Mouse (Mus musculus) brain, adult 2 months (tissue): ENCODE data around the gene Erc1.
A peak's percentile ranks its signal among the peaks of the same experiment; 100 is the strongest.

Experiments used
- DNase-seq: peaks from one replicate; pipeline ENCODE4 v3.0.0; 2011; ENCODE audit warnings: low read depth, low spot score

Gene Erc1

GRCm38 (mm10) chr6:119595440-119595839, 252.5 kb downstream of the Erc1 start:
- no peak for DNase-seq

GRCm38 (mm10) chr6:119590872-119591271, 257.1 kb downstream of the Erc1 start:
- no peak for DNase-seq

DNA sequence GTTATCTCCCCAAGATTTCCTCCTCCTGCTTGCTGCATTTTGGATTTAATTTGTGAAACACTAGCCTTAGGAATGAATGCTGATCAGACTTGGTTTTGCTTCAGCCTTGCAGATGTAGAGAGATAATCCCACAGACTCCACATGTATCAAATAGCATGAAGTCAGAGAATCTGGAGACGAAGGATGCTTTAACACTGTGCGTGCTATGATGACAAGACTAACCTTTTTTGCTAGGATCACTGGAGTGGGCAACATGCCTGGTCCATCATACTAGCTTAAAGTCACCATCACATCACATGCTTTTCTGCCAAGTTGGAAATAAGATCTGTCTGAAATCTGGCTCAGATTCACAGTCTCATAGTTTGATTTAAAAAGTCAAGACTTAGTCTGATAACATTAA, 260.1 kb downstream of the Erc1 start:
- no peak for DNase-seq

GRCm38 (mm10) chr6:119587454-119587853, 260.5 kb downstream of the Erc1 start:
- no peak for DNase-seq

DNA sequence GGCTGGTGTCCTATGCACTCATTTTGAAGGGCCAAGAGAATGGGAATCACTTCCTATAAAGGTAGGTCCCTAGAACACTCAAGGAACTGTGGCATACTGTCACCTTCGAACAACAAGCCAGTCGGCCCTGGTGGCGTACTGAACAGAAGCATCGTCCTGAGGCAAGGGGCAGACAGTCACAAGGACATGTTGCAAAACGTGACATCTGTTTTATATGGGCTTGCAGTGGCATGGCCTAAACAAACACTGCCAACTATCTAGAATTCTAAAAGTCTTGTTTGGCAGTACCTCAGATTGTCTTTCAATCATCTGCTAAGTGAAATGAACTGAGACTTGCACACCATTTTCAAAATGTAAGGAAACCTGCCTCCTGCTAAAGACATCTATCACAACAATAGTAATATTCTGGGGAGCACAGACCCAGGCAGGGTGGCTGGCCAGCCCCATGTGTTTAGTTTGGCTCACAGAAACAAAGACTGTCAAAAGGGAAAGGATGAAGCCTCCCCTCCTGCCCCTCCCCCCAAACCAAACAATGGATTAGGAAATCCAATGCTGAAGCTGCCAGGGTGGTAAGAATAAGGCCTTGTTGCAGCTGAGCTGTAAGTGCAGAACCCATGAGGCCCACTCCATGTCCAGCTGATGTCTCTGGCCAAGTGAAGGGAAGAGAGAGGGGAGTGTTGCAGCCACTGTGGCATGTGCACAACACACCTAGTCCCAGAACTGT, 262.2 kb downstream of the Erc1 start:
- DNase-seq: peak; percentile 89

GRCm38 (mm10) chr6:119584061-119584460, 263.9 kb downstream of the Erc1 start:
- no peak for DNase-seq

DNA sequence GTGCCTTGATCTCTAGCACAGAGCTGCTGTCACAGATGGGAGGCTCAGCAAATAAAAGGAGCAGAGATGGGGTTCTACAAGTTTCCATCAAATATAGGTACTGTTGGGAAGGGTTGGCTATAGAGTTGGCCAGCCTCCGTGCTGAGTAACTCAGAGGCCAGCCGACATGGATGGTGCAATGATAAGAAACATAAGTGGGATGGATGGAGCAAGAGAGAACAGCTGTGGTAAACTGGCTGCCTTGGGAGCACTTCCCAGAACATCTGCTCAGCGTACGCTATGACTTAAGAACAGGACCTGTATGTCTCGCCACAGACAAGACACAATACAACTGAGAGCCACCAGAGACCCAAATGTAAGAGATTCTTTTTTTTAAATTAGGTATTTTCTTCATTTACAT, 264.8 kb downstream of the Erc1 start:
- DNase-seq: no peak

DNA sequence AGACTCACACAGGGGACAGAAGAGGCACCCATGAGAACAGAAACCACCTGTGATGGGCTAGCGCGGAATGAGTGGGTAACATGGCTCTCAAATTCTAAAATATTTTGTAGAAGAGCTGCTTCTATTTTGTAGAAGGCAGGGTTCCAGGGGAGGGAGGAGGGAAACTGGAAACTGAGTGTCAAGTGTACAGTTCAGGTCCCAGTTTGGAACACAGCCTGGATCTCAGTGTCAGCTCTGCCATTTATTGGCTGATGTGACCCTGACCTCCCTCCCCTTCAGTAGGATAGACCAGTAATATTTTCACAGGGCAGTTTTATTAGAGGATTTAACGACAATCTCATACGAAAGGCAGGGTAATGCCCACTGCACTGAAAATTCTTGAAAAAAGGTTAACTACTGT, 271.3 kb downstream of the Erc1 start:
- DNase-seq: no peak

DNA sequence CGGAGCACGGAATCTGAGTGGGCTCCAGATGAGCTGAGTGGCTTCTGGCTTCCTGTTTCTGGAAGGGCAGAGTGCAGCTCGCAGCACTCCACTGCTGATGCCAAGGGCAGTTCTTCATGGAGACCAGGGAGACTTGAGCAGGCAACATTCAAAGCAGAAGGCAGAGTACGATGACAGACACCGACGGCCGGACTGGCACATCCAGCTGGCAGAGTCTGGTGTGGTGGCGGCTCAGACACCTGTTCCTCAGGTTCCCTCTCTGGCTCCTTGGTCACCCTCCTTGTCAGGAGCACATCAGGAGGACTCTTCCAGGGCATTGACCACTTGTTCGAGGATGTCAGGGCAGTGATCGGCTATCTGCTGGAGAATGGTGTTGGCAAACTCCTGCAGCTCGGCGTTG, 272.6 kb downstream of the Erc1 start:
- DNase-seq: no peak

GRCm38 (mm10) chr6:119572296-119572695, 275.7 kb downstream of the Erc1 start:
- DNase-seq: peak; percentile 58

GRCm38 (mm10) chr6:119570797-119571196, 277.2 kb downstream of the Erc1 start:
- no peak for DNase-seq

DNA sequence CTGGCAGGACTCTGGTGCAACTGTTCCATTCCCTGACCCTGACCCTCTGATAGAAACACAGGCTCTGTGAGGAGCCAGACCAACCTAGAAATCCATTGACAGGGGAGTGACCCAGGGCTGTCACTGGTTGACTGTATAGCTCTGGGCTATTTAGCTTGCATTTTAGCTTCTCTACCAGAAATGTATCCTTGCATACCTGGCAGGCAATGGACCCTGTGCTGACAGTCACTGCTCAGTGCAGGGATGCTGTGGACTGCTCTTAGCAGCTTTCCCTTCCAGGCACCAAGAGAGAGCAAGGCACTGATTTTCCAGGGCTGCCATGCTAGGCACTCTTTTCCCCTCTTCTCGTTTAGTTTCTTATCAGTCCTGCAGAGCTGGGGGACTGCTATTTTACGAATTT, 279.6 kb downstream of the Erc1 start:
- DNase-seq: no peak

GRCm38 (mm10) chr6:119565451-119566379, 282.3 kb downstream of the Erc1 start:
- no peak for DNase-seq

GRCm38 (mm10) chr6:119562558-119562957, 285.4 kb downstream of the Erc1 start:
- no peak for DNase-seq

GRCm38 (mm10) chr6:119558855-119559254, 289.1 kb downstream of the Erc1 start:
- DNase-seq: no peak

DNA sequence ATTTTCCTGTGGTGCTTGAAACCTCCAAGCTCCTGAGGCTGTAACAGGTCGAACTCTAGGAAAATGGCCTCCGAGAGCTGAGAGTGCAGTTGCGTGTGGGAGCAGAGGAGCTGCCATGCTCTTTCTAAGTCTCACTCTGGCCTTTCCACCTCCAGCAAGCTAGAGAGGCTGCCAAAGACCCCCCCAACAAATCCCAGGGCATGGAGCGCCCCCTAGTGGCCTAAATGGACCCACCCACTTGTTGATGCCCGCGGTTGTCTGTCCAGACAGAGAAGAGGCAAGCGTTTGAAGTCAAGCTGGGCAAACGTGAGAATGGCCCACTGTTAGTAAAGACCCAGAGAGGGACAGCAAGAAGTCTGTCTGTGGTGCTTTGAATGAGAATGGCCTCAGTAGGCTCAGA, 293.5 kb downstream of the Erc1 start:
- no peak for DNase-seq

DNA sequence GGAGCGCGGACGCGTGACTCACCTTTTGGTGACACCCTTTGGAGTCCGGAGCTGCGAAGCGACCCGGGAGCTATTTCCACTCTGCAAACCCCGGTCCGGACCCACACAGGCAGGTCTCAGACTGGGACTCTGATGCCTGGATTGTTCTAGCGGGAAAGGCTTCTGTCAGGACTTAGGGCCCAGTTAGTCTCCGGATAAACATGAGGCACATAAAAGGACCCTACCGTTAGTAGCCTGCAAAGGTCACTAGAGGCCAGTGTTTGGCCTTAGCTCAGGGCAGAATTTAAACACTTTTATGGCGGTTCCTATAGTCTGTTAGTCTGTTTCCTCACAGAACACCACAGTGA, 303.5 kb downstream of the Erc1 start:
- peak; percentile 54 for DNase-seq

GRCm38 (mm10) chr6:119543803-119544517, 304.0 kb downstream of the Erc1 start, which contains the start of gene Wnt5b:
Wnt5b (minus strand) TSS chr6:119544347.
- DNase-seq: no peak

DNA sequence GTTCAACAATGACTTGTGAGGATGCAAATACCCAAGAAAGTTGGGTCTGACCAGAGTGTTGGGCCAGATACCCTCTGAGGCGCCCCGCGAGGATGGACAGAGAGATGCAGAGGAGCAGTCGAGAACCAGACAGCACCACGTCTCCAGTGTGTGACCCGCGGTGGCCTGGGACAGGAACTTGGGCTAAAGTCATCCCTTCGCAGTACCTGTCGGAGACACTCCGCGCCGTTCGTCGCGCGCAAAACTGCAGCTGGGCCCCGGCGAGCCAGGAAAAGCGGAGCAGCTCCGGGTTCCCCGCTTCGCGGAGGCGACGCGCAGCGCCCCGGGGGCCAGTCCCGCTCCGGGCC, 304.5 kb downstream of the Erc1 start:
- DNase-seq: no peak

DNA sequence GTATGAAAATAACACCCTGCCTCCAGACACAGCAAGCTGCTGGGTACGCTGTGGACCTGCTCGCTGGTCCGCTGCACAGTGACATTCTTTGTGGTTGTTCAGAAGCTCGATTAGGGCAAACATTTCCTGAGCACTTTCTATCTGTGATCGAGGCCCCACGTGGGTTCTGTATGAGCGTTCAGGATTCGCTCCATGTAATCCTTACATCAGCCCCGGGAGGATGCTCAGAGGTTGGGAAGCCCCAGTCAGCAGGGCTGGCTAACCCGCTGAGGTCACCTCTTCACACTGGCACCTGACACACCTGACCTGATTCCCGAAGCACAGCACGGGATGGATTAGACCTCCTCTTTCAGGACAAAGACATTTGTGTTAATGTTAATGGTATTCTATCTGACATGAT, 312.1 kb downstream of the Erc1 start:
- DNase-seq: no peak

DNA sequence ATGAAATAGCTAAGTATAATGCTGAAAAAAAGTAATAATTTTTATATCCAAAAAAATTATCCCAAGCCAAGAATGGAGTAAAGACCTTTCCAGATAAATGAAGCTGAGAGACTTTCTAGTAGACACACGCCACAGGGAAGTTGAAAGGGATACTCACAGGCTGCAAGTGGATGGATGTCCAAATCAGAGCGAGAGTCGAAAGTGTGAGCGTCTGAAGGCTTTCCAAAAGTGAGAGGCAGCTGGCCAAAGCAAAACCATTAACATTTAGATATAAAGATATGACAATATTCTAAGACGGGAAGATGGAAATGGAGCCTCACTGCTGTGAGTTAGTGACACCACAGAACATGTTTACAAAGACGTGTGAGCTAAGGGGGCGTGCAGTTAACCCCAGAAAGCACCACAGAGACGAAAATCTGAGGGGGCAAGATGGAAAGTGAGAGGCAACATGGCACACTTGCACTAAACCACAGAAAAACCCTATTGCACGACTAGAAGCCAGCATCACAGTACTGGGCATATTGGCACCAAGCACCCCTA, 314.7 kb downstream of the Erc1 start:
- DNase-seq: no peak

DNA sequence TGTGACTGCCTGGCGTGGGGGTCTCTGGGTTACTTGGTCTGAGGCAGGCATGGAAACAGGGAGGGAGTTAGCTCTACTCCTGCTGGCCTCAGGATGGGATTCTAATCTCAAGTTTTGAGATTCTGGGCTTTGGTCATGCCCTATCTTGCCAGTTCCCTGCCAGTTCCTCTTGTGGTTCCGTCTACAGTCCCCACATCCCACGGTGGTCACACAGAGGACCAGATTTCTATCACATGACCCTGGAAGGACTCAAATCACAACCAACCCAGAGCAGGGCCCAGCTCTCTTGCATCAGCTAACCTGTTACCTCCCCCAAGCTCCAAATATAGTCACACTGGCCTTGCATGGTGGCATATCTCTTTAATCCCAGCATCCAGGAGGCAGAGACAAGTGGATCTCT, 318.3 kb downstream of the Erc1 start:
- DNase-seq: no peak
